ENCODE assay signal across 15 mouse cellular contexts in genomic region chr4:152350722-152351421, GRCm38 (mm10). TPM values are rescaled to one million over a fixed set of nuclear protein-coding genes. Genes with fewer than 3 reads are reported as not detected.
DNase-seq lines count a peak whose midpoint lies in the region; ATAC-seq and TF ChIP-seq lines count a peak whose summit lies in the region.
"Had no signal": no experiment of that assay in that cellular context is flagged by ENCODE, and none has a peak within 500 bp of the region (broad histone marks: within the 10 kb centered on the region; RNA-seq: fewer than 3 reads in every experiment).

No protein-coding gene starts in this region.

- H3K9me3 ChIP-seq in intestine, postnatal 0 days (ENCODE audit: control insufficient read depth) = no peaks in the 10 kb centered on the region
- H3K9me3 ChIP-seq: heart, embryonic 15.5 days; limb, embryonic 12.5 days had no signal

- ATAC-seq in frontal cortex, adult (ENCODE audit: low TSS enrichment) = peak; percentile 63
- peak; percentile 86 for ATAC-seq in intestine, postnatal 0 days

- no peak overlapping the region for H3K9ac ChIP-seq in intestine, postnatal 0 days (ENCODE audit: low read depth, low read length)
- H3K9ac ChIP-seq: heart, embryonic 15.5 days; limb, embryonic 12.5 days had no signal

- H3K4me2 ChIP-seq in intestine, postnatal 0 days (replicated peaks; ENCODE audit: low read depth) = 0 out of 2 replicates have a peak overlapping the region, but pooled peaks have one; percentile 6
- H3K4me2 ChIP-seq: heart, embryonic 15.5 days; limb, embryonic 12.5 days had no signal

- 21% methylated on average over 8 of the region's 8 CpGs for WGBS in intestine, postnatal 0 days
- 19% methylated on average over 8 of the region's 8 CpGs for WGBS in small intestine, adult 2 months

- no peak for TF ChIP-seq POLR2A in small intestine, adult 2 months (IDR thresholded peaks at IDR 0.05; ENCODE audit: low read depth, low read length)

- H3K27ac ChIP-seq in intestine, postnatal 0 days (ENCODE audit: low read depth, low read length) = no peak overlapping the region
- peak overlapping the region; percentile 45 for H3K27ac ChIP-seq in small intestine, adult 2 months (ENCODE audit: insufficient read depth, low read depth, low read length)
- H3K27ac ChIP-seq: heart, embryonic 15.5 days; limb, embryonic 12.5 days had no signal

- no peak for TF ChIP-seq CTCF in intestine, postnatal 0 days (IDR thresholded peaks at IDR 0.05; ENCODE audit: low read depth)
- no peak for TF ChIP-seq CTCF in small intestine, adult 2 months (IDR thresholded peaks at IDR 0.05; ENCODE audit: extremely low read depth, insufficient read length, insufficient replicate concordance, low read depth, low read length)

- DNase-seq in frontal cortex, postnatal 14 days (ENCODE audit: low spot score in 2 of 2) = no peak
- DNase-seq in right cerebral cortex, adult 18-20 months = peak; percentile 76
- no peak for DNase-seq in right cerebral cortex, postnatal 14 days
- DNase-seq in adrenal gland, adult 18-20 months (ENCODE audit: low spot score in 2 of 2) = no peak
- no peak for DNase-seq in embryo, embryonic 9.5 days (ENCODE audit: extremely low spot score)
- DNase-seq: gastrocnemius, postnatal 25 days; kidney, adult 11 months; thymus, adult 2 months had no signal

- H3K4me1 ChIP-seq in intestine, postnatal 0 days (replicated peaks; ENCODE audit: control insufficient read depth, insufficient read depth, low read length) = no peaks in the 10 kb centered on the region; the same call in 1 of the 2 replicates
- H3K4me1 ChIP-seq in small intestine, adult 2 months (ENCODE audit: control insufficient read depth, insufficient read depth, insufficient read length, low read length) = peaks cover 14% of the 10 kb centered on the region
- H3K4me1 ChIP-seq: heart, embryonic 15.5 days had no signal

- no peak overlapping the region for H3K4me3 ChIP-seq in intestine, postnatal 0 days (ENCODE audit: low read depth, low read length)
- no peak overlapping the region for H3K4me3 ChIP-seq in small intestine, adult 2 months (ENCODE audit: low read depth, low read length)
- H3K4me3 ChIP-seq: heart, embryonic 15.5 days; limb, embryonic 12.5 days had no signal

- no peaks in the 10 kb centered on the region for H3K36me3 ChIP-seq in intestine, postnatal 0 days (ENCODE audit: control insufficient read depth, insufficient read depth)
- no peaks in the 10 kb centered on the region for H3K36me3 ChIP-seq in small intestine, adult 2 months (ENCODE audit: control insufficient read depth, insufficient read depth, low read length)
- H3K36me3 ChIP-seq: heart, embryonic 15.5 days; limb, embryonic 12.5 days had no signal

- peaks cover 10% of the 10 kb centered on the region; the same call in 1 of the 2 replicates for H3K27me3 ChIP-seq in intestine, postnatal 0 days (replicated peaks; ENCODE audit: control insufficient read depth, insufficient read depth, low read length)
- H3K27me3 ChIP-seq in small intestine, adult 2 months (ENCODE audit: control insufficient read depth, insufficient read depth, low read length) = no peaks in the 10 kb centered on the region

RNA-seq across cellular contexts. Expression of gene Chd5, which starts 12.4 kb away (rescaled TPM):
- 1.4 and 1.5 TPM in 2 replicates for polyA plus RNA-seq in intestine, postnatal 0 days (2015; fragmentation: Nextera tagmentation; extraction: Ambion mirVana)
- polyA plus RNA-seq in small intestine, adult 2 months (2012; rRNA removed) = 0.34 and 0.67 TPM in 2 replicates
- 1 to 10 TPM; 6.9 to 9.7 TPM for total RNA-seq in adrenal gland, adult 18-20 months (2021)

RNA-seq across cellular contexts. Expression of gene Rpl22, which starts 25.3 kb away (rescaled TPM):
- polyA plus RNA-seq in intestine, postnatal 0 days (2015; fragmentation: Nextera tagmentation; extraction: Ambion mirVana) = 281 and 296 TPM in 2 replicates
- 5.0 and 8.7 TPM in 2 replicates for polyA plus RNA-seq in small intestine, adult 2 months (2012; rRNA removed)
- 100 to 1,000 TPM; 443 to 509 TPM for total RNA-seq in adrenal gland, adult 18-20 months (2021)

RNA-seq across cellular contexts. Expression of gene Rnf207, which starts 32.1 kb away (rescaled TPM):
- 0.69 and 0.70 TPM in 2 replicates for polyA plus RNA-seq in intestine, postnatal 0 days (2015; fragmentation: Nextera tagmentation; extraction: Ambion mirVana)
- 2.1 and 3.7 TPM in 2 replicates for polyA plus RNA-seq in small intestine, adult 2 months (2012; rRNA removed)
- total RNA-seq in adrenal gland, adult 18-20 months (2021) = 1 to 10 TPM in 1 of 2 experiments, under 1 TPM in 1; 0.43 to 1.3 TPM
- total RNA-seq: gastrocnemius, postnatal 25 days; neutrophil, adult 5-6 weeks had no signal

RNA-seq across cellular contexts. Expression of gene Icmt, which starts 53.8 kb away (rescaled TPM):
- polyA plus RNA-seq in intestine, postnatal 0 days (2015; fragmentation: Nextera tagmentation; extraction: Ambion mirVana) = 12.6 and 12.9 TPM in 2 replicates
- polyA plus RNA-seq in small intestine, adult 2 months (2012; rRNA removed) = 16.5 and 26.5 TPM in 2 replicates
- 10 to 100 TPM; 52.1 to 55.6 TPM for total RNA-seq in adrenal gland, adult 18-20 months (2021)

RNA-seq across cellular contexts. Expression of gene Hes3, which starts 59.4 kb away (rescaled TPM):
- not detected in 2 replicates for polyA plus RNA-seq in intestine, postnatal 0 days (2015; fragmentation: Nextera tagmentation; extraction: Ambion mirVana)
- polyA plus RNA-seq in small intestine, adult 2 months (2012; rRNA removed) = not detected in 2 replicates
- total RNA-seq in adrenal gland, adult 18-20 months (2021) = not detected
- total RNA-seq: gastrocnemius, postnatal 25 days; megakaryocyte progenitor cell, adult 5-6 weeks; neutrophil, adult 5-6 weeks had no signal
- polyA plus RNA-seq: heart, embryonic 15.5 days; limb, embryonic 12.5 days had no signal

Comparison
In these comparisons a context has a peak if more than half of its experiments do, and no peak if none do; other contexts are left out.
1. RNA of gene Rpl22, which starts 25.3 kb away (polyA plus RNA-seq): 281 to 296 TPM in intestine, postnatal 0 days; 5.0 to 8.7 TPM in small intestine, adult 2 months; every median in the first group is over 10 times any median in the second.